Mouse (Mus musculus): ENCODE data around the gene Dicer1. TPM values are rescaled to one million over a fixed set of nuclear protein-coding genes. Genes with fewer than 3 reads are reported as not detected.

Gene Dicer1
- polyA plus RNA-seq, 1 experiment from 2014 or later: 22.5 TPM

GRCm38 (mm10) chr12:104672406-104672805 lies 79.3 kb downstream of the Dicer1 start:
- Histone ChIP-seq H3K9ac (no peak overlapping the region), H3K27ac (no peak overlapping the region)
- 68% methylated on average over 10 of the region's 10 CpGs for WGBS (ENCODE audit: insufficient replicate concordance)

GRCm38 (mm10) chr12:104667846-104668245 lies 83.9 kb downstream of the Dicer1 start:
- no peaks in the 10 kb centered on the region for H3K36me3 ChIP-seq
- H3K9ac ChIP-seq: no peak overlapping the region
- H3K4me3 ChIP-seq: no peak overlapping the region
- no peaks in the 10 kb centered on the region for H3K27me3 ChIP-seq (replicated peaks)
- no peaks in the 10 kb centered on the region for H3K4me1 ChIP-seq
- H3K9me3 ChIP-seq (replicated peaks): no peaks in the 10 kb centered on the region
- H3K4me2 ChIP-seq: no peak overlapping the region
- ATAC-seq: no peak
- WGBS (ENCODE audit: insufficient replicate concordance): 55% methylated on average over 7 of the region's 7 CpGs
- no peak overlapping the region for H3K27ac ChIP-seq

More at GRCm38 (mm10) chr12:104672406-104672805, 79.3 kb downstream of the Dicer1 start:
- H3K4me2 ChIP-seq: no peak overlapping the region
- H3K4me1 ChIP-seq: 0 out of 2 replicates have a peak, but pooled peaks cover 1% of the 10 kb centered on the region
- ATAC-seq: no peak
- no peak overlapping the region for H3K4me3 ChIP-seq
- H3K36me3 ChIP-seq: no peaks in the 10 kb centered on the region
- H3K27me3 ChIP-seq (replicated peaks): no peaks in the 10 kb centered on the region
- no peaks in the 10 kb centered on the region for H3K9me3 ChIP-seq (replicated peaks)

- no peaks in the 10 kb centered on the region for H3K4me1 ChIP-seq
- no peaks in the 10 kb centered on the region for H3K9me3 ChIP-seq (replicated peaks)
- no peak overlapping the region for H3K4me3 ChIP-seq
- no peaks in the 10 kb centered on the region for H3K36me3 ChIP-seq
- no peak overlapping the region for H3K4me2 ChIP-seq
- H3K27me3 ChIP-seq (replicated peaks): no peaks in the 10 kb centered on the region
- no peak overlapping the region for H3K27ac ChIP-seq
- no peak for ATAC-seq
- 62% methylated on average over 6 of the region's 6 CpGs for WGBS (ENCODE audit: insufficient replicate concordance)
- H3K9ac ChIP-seq: no peak overlapping the region
Observed at GRCm38 (mm10) chr12:104665951-104666350, 85.8 kb downstream of the Dicer1 start.

GRCm38 (mm10) chr12:104665521-104665920 lies 86.2 kb downstream of the Dicer1 start:
- no peak for ATAC-seq
- Histone ChIP-seq H3K4me2 (no peak overlapping the region), H3K9ac (no peak overlapping the region), H3K4me1 (no peaks in the 10 kb centered on the region), H3K4me3 (no peak overlapping the region), H3K36me3 (no peaks in the 10 kb centered on the region), H3K9me3 (replicated peaks) (no peaks in the 10 kb centered on the region), H3K27me3 (replicated peaks) (no peaks in the 10 kb centered on the region), H3K27ac (no peak overlapping the region)
- 72% methylated on average over 9 of the region's 9 CpGs for WGBS (ENCODE audit: insufficient replicate concordance)

- Histone ChIP-seq H3K9me3 (replicated peaks) (peaks cover 22% of the 10 kb centered on the region), H3K36me3 (no peaks in the 10 kb centered on the region), H3K4me2 (no peak overlapping the region), H3K9ac (no peak overlapping the region), H3K4me1 (no peaks in the 10 kb centered on the region), H3K27me3 (replicated peaks) (no peaks in the 10 kb centered on the region), H3K4me3 (no peak overlapping the region), H3K27ac (no peak overlapping the region)
- 73% methylated on average over 2 of the region's 2 CpGs for WGBS (ENCODE audit: insufficient replicate concordance)
- no peak for ATAC-seq
Observed at GRCm38 (mm10) chr12:104656146-104656545, 95.6 kb downstream of the Dicer1 start.

GRCm38 (mm10) chr12:104655006-104655405 lies 96.7 kb downstream of the Dicer1 start:
- H3K27ac ChIP-seq: no peak overlapping the region
- no peaks in the 10 kb centered on the region for H3K36me3 ChIP-seq
- WGBS (ENCODE audit: insufficient replicate concordance): 59% methylated on average over 1 of the region's 1 CpGs
- H3K27me3 ChIP-seq (replicated peaks): no peaks in the 10 kb centered on the region
- H3K4me1 ChIP-seq: no peaks in the 10 kb centered on the region
- no peak for ATAC-seq
- H3K4me2 ChIP-seq: no peak overlapping the region
- H3K9me3 ChIP-seq (replicated peaks): peaks cover 22% of the 10 kb centered on the region
- H3K4me3 ChIP-seq: no peak overlapping the region
- no peak overlapping the region for H3K9ac ChIP-seq

- ATAC-seq: no peak
Observed at GRCm38 (mm10) chr12:104652021-104652420, 99.7 kb downstream of the Dicer1 start.

GRCm38 (mm10) chr12:104651269-104651668 lies 100.5 kb downstream of the Dicer1 start:
- H3K4me2 ChIP-seq: no peak overlapping the region
- no peak overlapping the region for H3K27ac ChIP-seq
- no peak overlapping the region for H3K4me3 ChIP-seq
- H3K9me3 ChIP-seq (replicated peaks): peaks cover 10% of the 10 kb centered on the region; the same call in 1 of the 2 replicates
- ATAC-seq: no peak
- no peak overlapping the region for H3K9ac ChIP-seq
- 61% methylated on average over 6 of the region's 6 CpGs for WGBS (ENCODE audit: insufficient replicate concordance)
- no peaks in the 10 kb centered on the region for H3K4me1 ChIP-seq
- H3K27me3 ChIP-seq (replicated peaks): no peaks in the 10 kb centered on the region
- H3K36me3 ChIP-seq: no peaks in the 10 kb centered on the region

More at GRCm38 (mm10) chr12:104652021-104652420, 99.7 kb downstream of the Dicer1 start:
- no peak overlapping the region for H3K27ac ChIP-seq
- 47% methylated on average over 6 of the region's 6 CpGs for WGBS (ENCODE audit: insufficient replicate concordance)
- no peaks in the 10 kb centered on the region for H3K36me3 ChIP-seq
- H3K4me2 ChIP-seq: no peak overlapping the region
- H3K27me3 ChIP-seq (replicated peaks): no peaks in the 10 kb centered on the region
- H3K4me3 ChIP-seq: no peak overlapping the region
- no peak overlapping the region for H3K9ac ChIP-seq
- peaks cover 17% of the 10 kb centered on the region for H3K9me3 ChIP-seq (replicated peaks)
- no peaks in the 10 kb centered on the region for H3K4me1 ChIP-seq

GRCm38 (mm10) chr12:104650510-104651260 lies 101.1 kb downstream of the Dicer1 start:
- H3K36me3 ChIP-seq: no peaks in the 10 kb centered on the region
- no peak overlapping the region for H3K9ac ChIP-seq
- H3K4me1 ChIP-seq: no peaks in the 10 kb centered on the region
- peaks cover 5% of the 10 kb centered on the region; the same call in 1 of the 2 replicates for H3K9me3 ChIP-seq (replicated peaks)
- WGBS (ENCODE audit: insufficient replicate concordance): 62% methylated on average over 14 of the region's 14 CpGs
- no peak overlapping the region for H3K4me2 ChIP-seq
- H3K27ac ChIP-seq: no peak overlapping the region
- ATAC-seq: no peak
- H3K27me3 ChIP-seq (replicated peaks): no peaks in the 10 kb centered on the region
- no peak overlapping the region for H3K4me3 ChIP-seq

GRCm38 (mm10) chr12:104648366-104648765 lies 103.4 kb downstream of the Dicer1 start:
- no peaks in the 10 kb centered on the region for H3K4me1 ChIP-seq
- WGBS (ENCODE audit: insufficient replicate concordance): 76% methylated on average over 6 of the region's 6 CpGs
- no peak for ATAC-seq

GRCm38 (mm10) chr12:104642337-104642736 lies 109.4 kb downstream of the Dicer1 start:
- H3K36me3 ChIP-seq: no peaks in the 10 kb centered on the region
- no peak overlapping the region for H3K4me2 ChIP-seq
- no peaks in the 10 kb centered on the region for H3K4me1 ChIP-seq
- no peak overlapping the region for H3K4me3 ChIP-seq
- no peak overlapping the region for H3K27ac ChIP-seq
- H3K9ac ChIP-seq: no peak overlapping the region
- no peak for ATAC-seq
- peaks cover 25% of the 10 kb centered on the region for H3K27me3 ChIP-seq (replicated peaks)
- H3K9me3 ChIP-seq (replicated peaks): no peaks in the 10 kb centered on the region
- 43% methylated on average over 7 of the region's 7 CpGs for WGBS (ENCODE audit: insufficient replicate concordance)

More at GRCm38 (mm10) chr12:104648366-104648765, 103.4 kb downstream of the Dicer1 start:
- H3K9ac ChIP-seq: no peak overlapping the region
- H3K27me3 ChIP-seq (replicated peaks): no peaks in the 10 kb centered on the region
- no peaks in the 10 kb centered on the region for H3K36me3 ChIP-seq
- no peak overlapping the region for H3K27ac ChIP-seq
- no peak overlapping the region for H3K4me2 ChIP-seq
- H3K4me3 ChIP-seq: no peak overlapping the region
- H3K9me3 ChIP-seq (replicated peaks): no peaks in the 10 kb centered on the region

- WGBS (ENCODE audit: insufficient replicate concordance): 70% methylated on average over 1 of the region's 1 CpGs
- Histone ChIP-seq H3K9ac (no peak overlapping the region), H3K4me1 (no peaks in the 10 kb centered on the region), H3K36me3 (no peaks in the 10 kb centered on the region), H3K9me3 (replicated peaks) (no peaks in the 10 kb centered on the region), H3K4me2 (no peak overlapping the region), H3K4me3 (no peak overlapping the region), H3K27ac (no peak overlapping the region), H3K27me3 (replicated peaks) (peaks cover 39% of the 10 kb centered on the region)
- ATAC-seq: no peak
Observed at GRCm38 (mm10) chr12:104640934-104641333, 110.8 kb downstream of the Dicer1 start.

All from liver, embryonic 12.5 days (tissue).